Mouse (Mus musculus) limb, embryonic 13.5 days (tissue): ENCODE measurements around the gene Wsb1. TPM values are rescaled to one million over a fixed set of nuclear protein-coding genes. Genes with fewer than 3 reads are reported as not detected.

ENCODE experiments used
- ATAC-seq: fragments of 200-750 bp; cut with Nextera tagmentation; 2 replicates; pipeline ENCODE4 v1.8.0; 2017; ENCODE audit warnings: low read depth, moderate number of reproducible peaks, moderate TSS enrichment; ENCODE audit not compliant: low FRiP score
- H3K27ac ChIP-seq: fragments of 300-500 bp; sonication (generic); 2 replicates; pipeline ENCODE4 v1.5.1; 2015; ENCODE audit warnings: inconsistent platforms, mild to moderate bottlenecking, moderate library complexity
- H3K27me3 ChIP-seq: fragments of 300-500 bp; sonication (generic); 2 replicates; pipeline ENCODE4 v1.6.1; 2015; ENCODE audit warnings: mild to moderate bottlenecking, inconsistent platforms
- H3K36me3 ChIP-seq: fragments of 300-500 bp; sonication (generic); 2 replicates; pipeline ENCODE4 v1.6.1; 2015; ENCODE audit warnings: inconsistent platforms, mild to moderate bottlenecking, moderate library complexity
- H3K4me1 ChIP-seq: fragments of 300-500 bp; sonication (generic); 2 replicates; pipeline ENCODE4 v1.6.1; 2015; ENCODE audit warnings: inconsistent platforms
- H3K4me2 ChIP-seq: fragments of 300-500 bp; sonication (generic); replicated peaks from 2 replicates; pipeline ENCODE4 v1.6.1; 2015; ENCODE audit warnings: inconsistent platforms, mild to moderate bottlenecking, moderate library complexity
- H3K4me3 ChIP-seq: fragments of 300-500 bp; sonication (generic); 2 replicates; pipeline ENCODE4 v1.5.1; 2015; ENCODE audit warnings: moderate library complexity, mild to moderate bottlenecking, inconsistent platforms
- H3K9ac ChIP-seq: fragments of 300-500 bp; sonication (generic); 2 replicates; pipeline ENCODE4 v1.6.1; 2015; ENCODE audit warnings: mild to moderate bottlenecking, inconsistent platforms
- H3K9me3 ChIP-seq: fragments of 300-500 bp; sonication (generic); 2 replicates; pipeline ENCODE4 v1.6.1; 2016; ENCODE audit warnings: inconsistent platforms
- WGBS: fragments of 180-500 bp; shearing (Covaris S2); methylation state at CpG from one replicate; pipeline ENCODE4 v1.1.7; 2015; 5-methylcytosine and 5-hydroxymethylcytosine counted together
- polyA plus RNA-seq: library from polyadenylated mRNA; unstranded; fragments of >200 nt; fragmentation: Nextera tagmentation; extraction: Ambion mirVana; gene quantifications from 2 replicates; pipeline ENCODE4 v1.2.1, GENCODE M21; 2015

The Wsb1 gene
- polyA plus RNA-seq, 1 experiment from 2014 or later = 421 TPM

DNA sequence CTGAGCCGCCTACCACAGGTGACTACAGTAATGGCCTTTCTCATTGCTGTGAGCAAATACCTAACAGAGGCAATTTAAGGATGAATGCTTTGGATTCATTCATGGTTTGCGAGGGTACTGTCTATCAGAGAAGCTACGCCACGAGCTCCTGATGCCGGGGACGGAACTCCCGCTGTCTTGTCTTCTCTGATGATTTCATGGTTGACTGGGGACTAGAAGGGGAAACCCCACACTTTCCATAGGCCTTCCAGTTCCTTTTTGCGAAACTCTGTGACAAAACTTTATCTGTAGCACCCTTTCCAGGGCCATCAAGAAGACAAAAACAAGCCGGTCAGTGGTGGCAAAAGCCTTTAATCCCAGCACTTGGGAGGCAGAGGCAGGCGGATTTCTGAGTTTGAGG, 46.8 kb downstream of the Wsb1 start:
- Histone ChIP-seq H3K9me3 (no peaks in the 10 kb centered on the region), H3K36me3 (no peaks in the 10 kb centered on the region), H3K9ac (no peak overlapping the region), H3K4me1 (no peaks in the 10 kb centered on the region), H3K4me3 (no peak overlapping the region), H3K27ac (no peak overlapping the region), H3K4me2 (no peak overlapping the region), H3K27me3 (no peaks in the 10 kb centered on the region)
- 96% methylated on average over 10 of the region's 10 CpGs for WGBS
- ATAC-seq = no peak

DNA sequence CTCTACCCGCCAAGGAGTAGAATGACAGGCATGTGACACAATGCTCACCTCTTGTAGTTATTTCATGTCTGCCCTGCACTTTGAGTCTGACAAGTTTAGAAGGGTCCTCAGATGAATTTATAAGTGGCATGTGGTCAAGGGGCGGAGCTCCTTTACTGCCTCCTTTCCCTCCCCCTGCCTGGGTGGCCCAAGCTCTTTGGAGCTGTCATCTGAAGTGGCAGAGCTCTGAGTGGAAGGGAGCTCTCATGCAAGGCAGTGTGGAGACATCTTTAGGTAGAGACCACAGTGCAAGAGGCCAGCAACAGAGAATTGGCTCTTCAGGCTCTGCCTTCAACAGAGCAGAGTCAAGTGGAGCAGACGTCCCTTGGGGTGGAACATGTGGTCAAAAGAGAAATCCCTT, 50.0 kb downstream of the Wsb1 start:
- WGBS = 77% methylated on average over 3 of the region's 3 CpGs
- no peak overlapping the region for H3K27ac ChIP-seq
- H3K9ac ChIP-seq = no peak overlapping the region
- no peak for ATAC-seq
- H3K4me1 ChIP-seq = 0 out of 2 replicates have a peak, but pooled peaks cover 6% of the 10 kb centered on the region
- no peaks in the 10 kb centered on the region for H3K27me3 ChIP-seq
- H3K9me3 ChIP-seq = no peaks in the 10 kb centered on the region
- no peak overlapping the region for H3K4me3 ChIP-seq
- no peaks in the 10 kb centered on the region for H3K36me3 ChIP-seq
- H3K4me2 ChIP-seq = no peak overlapping the region

DNA sequence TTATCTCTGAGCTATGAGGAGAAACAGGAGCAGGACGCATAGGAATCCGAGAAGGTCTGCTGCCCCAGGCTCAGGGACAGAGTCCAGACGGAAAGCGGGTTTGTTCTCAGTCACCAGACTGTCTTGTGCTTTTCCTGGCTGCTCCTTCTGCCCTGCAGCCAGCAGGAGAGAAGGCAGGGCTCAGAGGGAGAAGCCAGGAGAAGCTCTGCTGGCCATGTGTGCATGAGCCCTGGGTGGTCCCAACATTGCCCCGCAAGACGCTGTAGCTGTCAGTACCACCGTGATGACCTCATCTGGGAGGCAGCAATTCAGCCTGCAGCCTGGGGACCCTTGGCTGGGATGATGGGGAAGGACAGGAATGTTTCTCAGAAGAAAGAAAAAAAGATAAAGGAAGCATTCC, 54.0 kb downstream of the Wsb1 start:
- H3K4me2 ChIP-seq = no peak overlapping the region
- H3K4me3 ChIP-seq = no peak overlapping the region
- H3K9ac ChIP-seq = no peak overlapping the region; the same call in 1 of the 2 replicates
- no peaks in the 10 kb centered on the region for H3K36me3 ChIP-seq
- H3K27me3 ChIP-seq = no peaks in the 10 kb centered on the region
- ATAC-seq = no peak
- H3K4me1 ChIP-seq = peaks cover 19% of the 10 kb centered on the region
- no peaks in the 10 kb centered on the region for H3K9me3 ChIP-seq
- no peak overlapping the region for H3K27ac ChIP-seq
- WGBS = 26% methylated on average over 7 of the region's 7 CpGs

DNA sequence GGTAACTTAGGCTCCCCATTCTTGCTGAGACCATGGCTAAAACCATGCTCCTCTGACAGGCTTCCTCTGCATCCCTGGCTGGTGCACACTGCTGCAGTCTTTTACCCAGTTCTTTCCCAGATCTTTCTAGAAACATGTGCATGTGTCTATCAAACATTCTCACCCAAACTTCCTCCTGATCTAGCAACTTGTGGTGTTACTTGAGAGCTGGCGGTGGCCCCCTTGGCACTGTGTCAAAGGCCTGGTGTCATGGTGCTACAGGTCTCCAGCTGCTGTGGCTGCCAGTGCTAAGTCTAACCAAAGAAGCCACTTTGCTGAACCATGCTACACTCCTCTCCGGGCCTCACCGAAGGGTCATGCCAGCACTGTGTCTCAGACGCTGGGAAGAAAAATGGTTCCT, 55.9 kb downstream of the Wsb1 start:
- no peak for ATAC-seq

DNA sequence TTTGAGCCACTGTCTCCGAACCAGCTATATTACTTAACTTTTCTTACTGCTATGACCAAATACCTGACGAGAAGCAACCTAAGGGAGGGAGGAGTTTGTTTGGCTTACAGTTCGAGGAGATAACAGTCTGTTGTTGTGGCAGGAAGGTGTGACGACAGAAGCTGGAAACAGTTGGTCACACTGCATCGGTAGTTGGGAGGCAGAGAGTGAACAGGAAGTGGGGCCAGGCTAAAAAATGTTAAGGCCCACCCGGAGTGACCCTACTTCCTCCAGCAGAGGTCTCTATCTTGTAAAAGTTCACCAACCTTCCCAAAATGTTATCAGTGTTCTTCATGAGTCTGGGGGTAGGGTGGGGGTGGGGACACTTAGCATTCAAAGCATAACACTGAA, 56.6 kb downstream of the Wsb1 start:
- Histone ChIP-seq H3K27me3 (no peaks in the 10 kb centered on the region), H3K4me2 (no peak overlapping the region), H3K4me3 (no peak overlapping the region), H3K9me3 (no peaks in the 10 kb centered on the region), H3K36me3 (no peaks in the 10 kb centered on the region), H3K4me1 (peaks cover 19% of the 10 kb centered on the region), H3K9ac (no peak overlapping the region), H3K27ac (no peak overlapping the region)
- WGBS = 77% methylated on average over 6 of the region's 6 CpGs
- ATAC-seq = no peak

More for the DNA sequence above, 55.9 kb downstream of the Wsb1 start:
- no peaks in the 10 kb centered on the region for H3K27me3 ChIP-seq
- no peaks in the 10 kb centered on the region for H3K36me3 ChIP-seq
- no peak overlapping the region for H3K4me2 ChIP-seq
- H3K4me3 ChIP-seq = no peak overlapping the region
- peaks cover 19% of the 10 kb centered on the region for H3K4me1 ChIP-seq
- WGBS = 85% methylated on average over 4 of the region's 4 CpGs
- H3K27ac ChIP-seq = no peak overlapping the region
- H3K9ac ChIP-seq = no peak overlapping the region
- no peaks in the 10 kb centered on the region for H3K9me3 ChIP-seq

DNA sequence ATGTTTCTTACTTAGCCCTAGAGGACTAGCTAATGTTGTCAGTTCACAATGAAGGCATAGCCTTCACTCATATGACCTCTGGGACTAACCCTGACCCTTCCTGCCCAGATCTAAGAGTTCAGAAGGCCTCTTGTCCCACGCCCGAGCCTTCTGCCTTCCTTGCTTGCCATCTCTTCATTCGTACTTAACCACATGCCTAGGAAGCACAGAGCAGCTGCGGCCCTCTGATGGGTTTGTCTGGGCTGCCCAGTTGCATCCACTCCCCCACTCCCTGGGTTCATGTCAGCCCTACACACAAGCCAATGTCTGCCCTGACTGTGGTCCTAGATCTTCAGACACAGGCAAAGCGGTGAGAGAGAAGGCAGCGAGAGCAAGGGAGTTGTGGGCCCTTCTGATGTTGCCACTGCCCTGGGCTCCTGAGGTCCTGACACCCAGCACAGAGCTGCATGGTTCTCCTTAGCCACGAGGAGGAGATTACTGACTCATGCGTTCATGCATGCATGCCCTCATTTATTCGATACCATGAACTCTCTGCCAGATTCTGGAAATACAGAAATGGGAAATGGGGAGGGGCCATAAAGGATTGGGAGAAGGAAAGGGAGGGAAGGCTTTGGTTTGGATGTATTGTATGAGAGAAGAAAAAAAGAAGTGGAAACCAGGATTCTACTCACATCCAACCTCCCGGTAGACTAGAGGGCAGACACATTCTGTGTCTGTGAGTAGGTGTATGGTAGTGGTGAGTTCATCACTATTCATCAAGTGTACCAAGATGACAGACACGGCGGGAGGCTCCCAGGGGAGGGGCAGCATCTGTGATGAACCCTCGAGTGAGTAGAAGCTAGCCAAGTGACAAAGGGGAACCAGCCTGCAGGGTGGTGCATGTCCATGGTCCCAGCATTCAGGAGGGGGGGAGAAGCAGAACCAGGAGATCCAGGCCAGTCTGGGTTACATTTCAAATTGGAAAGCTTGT, 57.3 kb downstream of the Wsb1 start:
- 80% methylated on average over 13 of the region's 13 CpGs for WGBS
- no peak for ATAC-seq
- Histone ChIP-seq H3K36me3 (no peaks in the 10 kb centered on the region), H3K4me1 (peaks cover 19% of the 10 kb centered on the region), H3K9me3 (no peaks in the 10 kb centered on the region), H3K4me3 (no peak overlapping the region), H3K27ac (no peak overlapping the region), H3K27me3 (no peaks in the 10 kb centered on the region), H3K9ac (no peak overlapping the region), H3K4me2 (no peak overlapping the region)

DNA sequence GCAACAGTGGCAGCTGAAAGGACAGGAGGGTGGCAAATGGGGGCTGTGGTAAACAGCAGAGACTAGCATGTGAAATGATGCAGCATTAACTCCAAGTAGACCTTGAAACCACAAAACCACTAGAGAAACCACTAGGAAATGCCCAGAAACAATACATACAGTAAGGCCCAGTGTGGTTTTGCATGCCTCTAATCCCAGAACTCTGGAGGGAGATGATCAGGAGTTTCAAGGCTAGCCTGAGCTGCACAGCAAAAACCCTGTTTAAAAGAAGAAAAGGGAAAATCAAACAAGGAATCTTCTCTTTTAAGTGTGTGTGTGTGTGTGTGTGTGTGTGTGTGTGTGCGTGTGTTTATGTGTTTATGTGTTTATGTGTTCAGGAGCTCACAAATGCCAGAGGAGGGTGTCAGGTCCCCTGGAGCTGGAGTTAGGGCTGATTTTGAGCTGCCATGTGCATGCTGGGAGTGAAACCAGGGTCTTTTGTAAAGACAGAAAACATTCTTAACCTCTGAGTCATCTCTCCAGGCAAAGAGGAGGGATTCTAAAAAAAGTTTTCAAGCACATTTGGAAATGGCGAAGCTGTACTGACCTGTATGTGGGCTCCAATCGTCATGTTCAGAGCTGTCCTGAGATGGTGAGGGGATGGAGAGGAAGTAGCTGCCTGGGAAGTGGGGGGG, 58.1 kb downstream of the Wsb1 start:
- Histone ChIP-seq H3K36me3 (no peaks in the 10 kb centered on the region), H3K27ac (no peak overlapping the region; the same call in 1 of the 2 replicates), H3K4me2 (no peak overlapping the region), H3K4me1 (peaks cover 19% of the 10 kb centered on the region), H3K9me3 (no peaks in the 10 kb centered on the region), H3K27me3 (no peaks in the 10 kb centered on the region), H3K9ac (no peak overlapping the region), H3K4me3 (no peak overlapping the region)
- WGBS = 51% methylated on average over 3 of the region's 3 CpGs
- no peak for ATAC-seq

DNA sequence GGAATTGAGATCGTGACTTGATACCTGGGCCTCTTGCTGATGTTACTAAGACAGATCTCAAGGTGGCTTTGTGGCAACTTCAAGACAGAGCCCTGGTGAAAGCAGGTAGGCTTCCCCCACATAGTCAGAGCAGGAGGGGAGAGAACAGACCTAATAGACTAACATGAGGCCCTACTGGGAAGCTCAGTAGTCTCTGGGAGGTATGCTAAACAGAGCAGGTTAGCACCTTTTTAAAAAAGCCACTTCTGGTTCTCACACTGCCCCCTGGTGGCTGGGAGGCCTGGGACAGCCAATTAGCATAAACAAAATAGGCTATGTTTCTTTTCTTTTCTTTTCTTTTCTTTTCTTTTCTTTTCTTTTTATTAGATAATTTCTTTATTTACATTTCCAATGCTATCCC, 62.3 kb downstream of the Wsb1 start:
- H3K4me2 ChIP-seq = no peak overlapping the region
- H3K36me3 ChIP-seq = no peaks in the 10 kb centered on the region
- H3K27ac ChIP-seq = no peak overlapping the region
- no peak overlapping the region for H3K4me3 ChIP-seq
- peaks cover 28% of the 10 kb centered on the region for H3K4me1 ChIP-seq
- no peak overlapping the region for H3K9ac ChIP-seq
- 85% methylated on average over 1 of the region's 1 CpGs for WGBS
- ATAC-seq = no peak
- H3K9me3 ChIP-seq = no peaks in the 10 kb centered on the region
- H3K27me3 ChIP-seq = no peaks in the 10 kb centered on the region

DNA sequence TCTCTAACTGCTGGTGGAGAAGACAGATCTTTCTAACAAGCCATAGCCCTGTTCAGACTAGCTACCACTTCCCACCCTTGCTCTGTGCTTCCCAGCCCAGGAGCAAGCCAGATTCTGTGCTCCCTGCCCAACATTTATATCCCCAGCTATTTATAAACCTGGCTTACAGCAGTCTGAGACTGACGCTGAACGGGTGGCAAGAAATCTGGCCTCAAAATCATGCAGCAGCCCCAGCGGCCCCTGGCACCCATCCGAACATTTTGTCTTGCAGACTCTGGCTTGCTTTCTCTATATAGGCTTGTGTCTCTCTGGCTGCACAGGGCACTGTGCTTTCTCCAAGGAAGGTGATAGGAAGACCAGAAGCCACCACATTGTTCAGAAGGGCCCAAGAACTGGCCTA, 63.3 kb downstream of the Wsb1 start:
- H3K27me3 ChIP-seq = no peaks in the 10 kb centered on the region
- H3K27ac ChIP-seq = no peak overlapping the region
- 79% methylated on average over 4 of the region's 4 CpGs for WGBS
- peaks cover 20% of the 10 kb centered on the region for H3K4me1 ChIP-seq
- H3K4me2 ChIP-seq = no peak overlapping the region
- no peak overlapping the region for H3K4me3 ChIP-seq
- no peaks in the 10 kb centered on the region for H3K9me3 ChIP-seq
- H3K36me3 ChIP-seq = no peaks in the 10 kb centered on the region
- ATAC-seq = no peak
- H3K9ac ChIP-seq = no peak overlapping the region

DNA sequence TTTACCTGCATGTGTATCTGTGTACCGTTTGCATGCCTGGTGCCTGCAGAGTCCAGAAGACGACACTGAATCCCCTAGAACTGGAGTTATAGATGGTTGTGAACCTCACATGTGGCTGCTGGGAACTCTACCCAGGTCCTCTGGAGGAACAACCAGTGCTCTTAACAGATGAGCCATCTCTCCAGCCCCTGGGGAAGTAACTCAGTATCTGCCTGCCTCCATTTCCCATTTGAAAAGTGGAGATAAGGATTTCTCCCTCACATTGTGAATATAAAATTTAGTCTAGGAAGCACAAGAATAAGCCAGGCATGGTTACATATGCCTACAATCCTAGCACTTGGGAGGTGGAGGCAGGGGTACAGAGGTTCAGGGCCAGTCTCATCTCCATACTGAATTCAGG, 64.2 kb downstream of the Wsb1 start:
- Histone ChIP-seq H3K27me3 (no peaks in the 10 kb centered on the region), H3K27ac (no peak overlapping the region), H3K4me1 (peaks cover 17% of the 10 kb centered on the region; the same call in 1 of the 2 replicates), H3K4me3 (no peak overlapping the region), H3K36me3 (no peaks in the 10 kb centered on the region), H3K4me2 (no peak overlapping the region), H3K9ac (no peak overlapping the region), H3K9me3 (no peaks in the 10 kb centered on the region)
- ATAC-seq = no peak
- WGBS = 86% methylated on average over 2 of the region's 2 CpGs
